19 mouse cellular contexts compared by ENCODE assay signal in the genomic region with DNA sequence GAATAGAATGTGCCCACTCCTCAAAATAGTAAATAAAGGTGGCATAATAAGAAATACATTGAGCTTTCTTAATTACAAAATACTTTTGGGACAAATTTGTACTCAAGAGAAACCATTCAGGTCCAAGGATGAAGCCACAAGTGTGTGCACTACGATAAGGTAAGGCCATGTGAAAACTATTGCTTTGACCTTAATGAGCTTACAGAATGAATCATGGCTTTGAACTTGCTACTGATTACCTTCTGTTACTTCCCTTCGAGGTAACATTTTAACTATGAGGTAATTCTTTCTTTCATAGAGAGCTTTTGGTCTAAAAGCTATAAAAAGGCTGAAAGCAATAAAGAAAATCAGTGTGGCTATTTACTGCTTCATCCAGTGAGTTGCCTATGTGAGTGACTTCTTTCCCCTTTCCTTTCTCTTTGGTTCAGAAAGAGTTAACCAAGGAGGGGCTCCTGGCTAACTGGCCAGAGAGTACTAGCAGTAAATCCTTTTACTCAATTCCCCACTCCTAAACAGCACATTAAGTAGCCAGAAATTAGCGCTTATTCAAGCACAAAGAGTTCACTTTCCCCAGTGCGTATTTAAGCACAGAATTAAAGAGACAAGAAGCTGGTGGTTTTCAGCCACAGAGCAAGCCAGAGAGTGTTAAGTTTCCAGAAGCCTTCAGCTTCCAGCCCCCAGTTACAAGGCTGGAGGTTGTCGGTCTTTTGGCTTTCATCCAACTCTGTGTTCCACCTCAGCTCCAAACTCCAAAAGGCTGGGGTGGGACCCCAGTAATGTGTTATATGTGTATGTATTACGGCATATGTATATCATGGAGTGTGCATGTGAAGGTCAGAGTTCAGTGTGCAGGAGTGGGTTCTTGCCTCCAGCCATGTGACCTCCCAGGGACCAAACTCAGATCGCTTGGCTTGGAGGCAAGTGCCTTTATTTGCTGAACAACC.
DNase-seq lines count a peak whose midpoint lies in the region; ATAC-seq lines count a peak whose summit lies in the region.
"Had no signal": no experiment of that assay in that cellular context is flagged by ENCODE, and none has a peak within 500 bp of the region (broad histone marks: within the 10 kb centered on the region; RNA-seq: fewer than 3 reads in every experiment).

No protein-coding gene starts in this region.

- no peaks in the 10 kb centered on the region for H3K9me3 ChIP-seq in kidney, embryonic 15.5 days (replicated peaks)
- 0 out of 2 replicates have a peak, but pooled peaks cover 4% of the 10 kb centered on the region for H3K9me3 ChIP-seq in neural tube, embryonic 12.5 days
- no peaks in the 10 kb centered on the region for H3K9me3 ChIP-seq in intestine, embryonic 14.5 days (ENCODE audit: control insufficient read depth, low read length)
- 0 out of 2 replicates have a peak, but pooled peaks cover 3% of the 10 kb centered on the region for H3K9me3 ChIP-seq in limb, embryonic 13.5 days
- H3K9me3 ChIP-seq: liver, embryonic 12.5 days had no signal

- DNase-seq in kidney, postnatal 36 days = no peak
- DNase-seq in neural tube, embryonic 10.5 days (ENCODE audit: extremely low spot score, low spot score) = no peak
- peak; percentile 61 for DNase-seq in intestine, embryonic 14.5 days (ENCODE audit: low spot score)
- DNase-seq in adrenal gland, adult 2 months = no peak
- DNase-seq: adrenal gland, adult 8-10 months; cerebellum, adult 9-10 months; heart, adult 18-20 months; heart, postnatal 36 days; layer of hippocampus, postnatal 36 days; lung, adult 2 months; lung, postnatal 4 days; thymus, postnatal 36 days had no signal

- peak overlapping the region; percentile 6; the same call in 1 of the 2 replicates for H3K4me2 ChIP-seq in kidney, embryonic 15.5 days
- 0 out of 2 replicates have a peak overlapping the region, but pooled peaks have one; percentile 2 for H3K4me2 ChIP-seq in neural tube, embryonic 12.5 days (replicated peaks)
- H3K4me2 ChIP-seq in intestine, embryonic 14.5 days (ENCODE audit: low read length) = peak overlapping the region; percentile 0
- peak overlapping the region; percentile 38 for H3K4me2 ChIP-seq in limb, embryonic 13.5 days (replicated peaks)
- H3K4me2 ChIP-seq: embryonic facial prominence, embryonic 12.5 days; heart, embryonic 13.5 days; liver, embryonic 12.5 days had no signal

- H3K9ac ChIP-seq in kidney, embryonic 15.5 days = no peak overlapping the region
- no peak overlapping the region for H3K9ac ChIP-seq in neural tube, embryonic 12.5 days
- no peak overlapping the region for H3K9ac ChIP-seq in intestine, embryonic 14.5 days (ENCODE audit: low read length)
- no peak overlapping the region for H3K9ac ChIP-seq in limb, embryonic 13.5 days
- H3K9ac ChIP-seq: embryonic facial prominence, embryonic 12.5 days; heart, embryonic 13.5 days; liver, embryonic 12.5 days had no signal

- WGBS in kidney, embryonic 15.5 days = 18% methylated on average over 7 of the region's 7 CpGs
- 45% methylated on average over 7 of the region's 7 CpGs for WGBS in neural tube, embryonic 12.5 days
- WGBS in intestine, embryonic 14.5 days = 36% methylated on average over 7 of the region's 7 CpGs
- WGBS in limb, embryonic 13.5 days = 19% methylated on average over 7 of the region's 7 CpGs

- no peak overlapping the region for H3K4me3 ChIP-seq in kidney, embryonic 15.5 days (replicated peaks)
- no peak overlapping the region for H3K4me3 ChIP-seq in neural tube, embryonic 12.5 days
- no peak overlapping the region for H3K4me3 ChIP-seq in intestine, embryonic 14.5 days (ENCODE audit: low read depth, low read length)
- H3K4me3 ChIP-seq in limb, embryonic 13.5 days = no peak overlapping the region
- H3K4me3 ChIP-seq: embryonic facial prominence, embryonic 12.5 days; heart, embryonic 13.5 days; layer of hippocampus, adult 2 months; liver, embryonic 12.5 days had no signal

- H3K27ac ChIP-seq in kidney, embryonic 15.5 days = peak overlapping the region; percentile 28
- no peak overlapping the region for H3K27ac ChIP-seq in neural tube, embryonic 12.5 days
- 0 out of 2 replicates have a peak overlapping the region, but pooled peaks have one; percentile 8 for H3K27ac ChIP-seq in intestine, embryonic 14.5 days (ENCODE audit: low read depth)
- no peak overlapping the region for H3K27ac ChIP-seq in limb, embryonic 13.5 days
- H3K27ac ChIP-seq: embryonic facial prominence, embryonic 12.5 days; heart, embryonic 13.5 days; layer of hippocampus, adult 2 months; liver, embryonic 12.5 days had no signal

- peak; percentile 67 for ATAC-seq in kidney, embryonic 15.5 days (replicated peaks; ENCODE audit: low FRiP score)
- ATAC-seq in neural tube, embryonic 12.5 days (ENCODE audit: low FRiP score, low read depth) = no peak
- ATAC-seq in intestine, embryonic 14.5 days (replicated peaks; ENCODE audit: low FRiP score, low TSS enrichment, low read depth) = peak; percentile 78
- ATAC-seq in limb, embryonic 13.5 days (ENCODE audit: low FRiP score, low read depth) = peak; percentile 64
- ATAC-seq: liver, embryonic 12.5 days had no signal

- peaks cover 8% of the 10 kb centered on the region for H3K4me1 ChIP-seq in kidney, embryonic 15.5 days
- H3K4me1 ChIP-seq in neural tube, embryonic 12.5 days = no peaks in the 10 kb centered on the region
- no peaks in the 10 kb centered on the region for H3K4me1 ChIP-seq in intestine, embryonic 14.5 days (replicated peaks; ENCODE audit: control insufficient read depth, insufficient read depth, low read length)
- peaks cover 10% of the 10 kb centered on the region for H3K4me1 ChIP-seq in limb, embryonic 13.5 days
- H3K4me1 ChIP-seq: embryonic facial prominence, embryonic 12.5 days; liver, embryonic 12.5 days had no signal

- H3K27me3 ChIP-seq in kidney, embryonic 15.5 days = no peaks in the 10 kb centered on the region
- H3K27me3 ChIP-seq in neural tube, embryonic 12.5 days (replicated peaks) = no peaks in the 10 kb centered on the region
- no peaks in the 10 kb centered on the region for H3K27me3 ChIP-seq in intestine, embryonic 14.5 days (replicated peaks; ENCODE audit: control insufficient read depth, insufficient read depth, low read length)
- peaks cover 9% of the 10 kb centered on the region for H3K27me3 ChIP-seq in limb, embryonic 13.5 days
- H3K27me3 ChIP-seq: embryonic facial prominence, embryonic 12.5 days; heart, embryonic 13.5 days; liver, embryonic 12.5 days had no signal

- no peaks in the 10 kb centered on the region for H3K36me3 ChIP-seq in kidney, embryonic 15.5 days
- H3K36me3 ChIP-seq in neural tube, embryonic 12.5 days = no peaks in the 10 kb centered on the region
- H3K36me3 ChIP-seq in intestine, embryonic 14.5 days (ENCODE audit: control insufficient read depth, insufficient read depth, low read length) = no peaks in the 10 kb centered on the region
- no peaks in the 10 kb centered on the region for H3K36me3 ChIP-seq in limb, embryonic 13.5 days
- H3K36me3 ChIP-seq: embryonic facial prominence, embryonic 12.5 days; heart, embryonic 13.5 days; liver, embryonic 12.5 days had no signal

Comparison
In these comparisons a context has a peak if more than half of its experiments do, and no peak if none do; other contexts are left out.
1. H3K27ac ChIP-seq: peak in kidney, embryonic 15.5 days (single experiment) and intestine, embryonic 14.5 days (single experiment); none in neural tube, embryonic 12.5 days (single experiment) and limb, embryonic 13.5 days (single experiment).
2. Peak in every context shown above with its lines, with median percentiles within 50 percentile points of each other: H3K4me2 ChIP-seq.